Mouse (Mus musculus): ENCODE data around the gene Cyp4f18.
"Not testable (repeated sequence)": the region's sequence is repeated elsewhere in the genome, so short reads cannot be mapped to it uniquely, and the experiment has no call there.

Gene Cyp4f18

GRCm38 (mm10) chr8:72009473-72009872, at the start of gene Cyp4f18:
Gene Cyp4f18 (minus strand): TSS chr8:72009626.
- DNase-seq (ENCODE audit: low spot score) = no peak

GRCm38 (mm10) chr8:72057643-72058042, 48.2 kb upstream of the Cyp4f18 start:
- DNase-seq (ENCODE audit: low spot score) = not testable (repeated sequence)

DNA sequence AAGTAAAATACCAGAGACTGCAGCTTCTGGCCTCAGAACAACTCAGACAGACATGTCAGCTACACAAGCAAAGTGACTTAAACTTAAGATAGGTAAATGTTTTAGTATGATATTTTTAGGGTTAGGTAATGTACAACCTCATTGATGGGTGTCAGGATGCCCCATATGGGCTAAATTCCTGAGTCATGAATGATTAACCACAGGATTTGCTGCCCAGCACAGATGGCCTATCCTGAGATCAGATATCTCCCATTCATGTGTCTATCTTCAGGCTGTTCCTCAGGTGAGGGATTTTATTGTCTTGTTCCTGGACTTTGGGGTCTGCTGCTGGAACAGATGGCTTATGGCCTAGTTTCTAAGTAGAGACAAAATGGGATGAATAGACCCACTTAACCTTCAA, 45.2 kb upstream of the Cyp4f18 start:
- DNase-seq (ENCODE audit: low spot score) = not testable (repeated sequence)

DNA sequence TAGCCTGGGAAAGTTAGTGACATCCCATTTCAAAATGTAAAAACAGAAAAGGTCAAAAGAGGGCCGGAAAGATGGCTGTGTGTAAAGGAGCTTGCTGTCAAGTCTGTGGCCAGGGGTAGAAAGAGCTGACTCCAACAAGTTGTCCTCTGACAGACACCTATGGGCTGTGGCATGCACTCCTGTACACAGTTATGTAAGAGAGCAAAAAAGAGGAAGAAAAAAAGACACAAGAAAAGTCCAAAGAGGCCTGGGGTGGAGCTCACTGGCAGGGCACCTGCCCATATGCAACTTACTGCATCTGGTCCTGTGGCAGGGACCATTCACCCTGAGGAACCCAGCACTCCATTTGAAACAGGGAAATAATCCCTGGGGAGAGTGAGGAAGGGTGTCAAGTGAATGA, 33.1 kb upstream of the Cyp4f18 start:
- no peak for DNase-seq (ENCODE audit: low spot score)

- DNase-seq (ENCODE audit: low spot score) = not testable (repeated sequence)
Observed at GRCm38 (mm10) chr8:72040918-72041317, 31.5 kb upstream of the Cyp4f18 start, which contains the start of gene Olfr372. Gene Olfr372 (plus strand): TSS chr8:72041218.

- peak; percentile 56 for DNase-seq (ENCODE audit: low spot score)
Observed at GRCm38 (mm10) chr8:72032926-72033325, 23.5 kb upstream of the Cyp4f18 start.

GRCm38 (mm10) chr8:72024886-72025285, 15.5 kb upstream of the Cyp4f18 start:
- peak; percentile 24 for DNase-seq (ENCODE audit: low spot score)

DNA sequence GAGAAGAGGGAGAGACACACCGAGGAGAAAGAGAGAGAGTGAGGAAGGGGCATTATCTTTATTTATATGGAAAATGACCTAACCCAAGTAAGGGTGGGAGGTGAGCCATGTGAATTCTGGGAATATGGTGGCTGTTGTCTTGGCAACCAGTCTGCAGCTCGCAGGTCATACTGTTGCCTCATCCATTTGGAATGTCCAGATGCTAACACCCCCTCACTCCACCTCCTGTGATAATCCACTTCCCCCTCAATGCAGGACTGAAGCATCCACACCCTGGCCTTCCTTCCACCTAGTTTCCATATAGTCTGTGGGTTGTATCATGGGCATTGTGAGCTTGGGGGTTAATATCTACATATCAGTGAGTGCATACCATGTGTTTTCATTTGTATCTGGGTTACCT, 10.4 kb upstream of the Cyp4f18 start:
- DNase-seq (ENCODE audit: low spot score) = no peak

GRCm38 (mm10) chr8:72019022-72019421, 9.6 kb upstream of the Cyp4f18 start:
- not testable (repeated sequence) for DNase-seq (ENCODE audit: low spot score)

DNA sequence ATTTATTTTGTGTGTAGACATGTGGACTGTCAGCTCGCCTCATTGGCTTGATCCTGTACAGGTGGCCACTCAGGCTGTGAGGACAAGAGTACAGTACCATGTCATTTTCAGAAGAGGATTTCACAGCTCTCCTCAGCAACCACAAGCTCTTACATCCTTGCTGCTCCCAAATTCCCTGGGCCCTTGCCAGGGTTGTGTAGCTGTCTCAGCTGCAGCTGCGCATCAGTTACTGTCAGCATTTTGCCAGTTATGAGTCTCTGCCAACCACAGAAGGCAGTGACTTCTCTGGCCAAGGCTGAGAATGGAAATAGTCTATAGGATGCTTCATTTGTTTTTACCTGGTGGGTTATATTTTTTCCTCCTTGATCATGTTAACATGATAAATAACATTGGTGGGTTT, 8.7 kb upstream of the Cyp4f18 start:
- no peak for DNase-seq (ENCODE audit: low spot score)

- DNase-seq (ENCODE audit: low spot score) = not testable (repeated sequence)
Observed at GRCm38 (mm10) chr8:72017339-72017738, 7.9 kb upstream of the Cyp4f18 start.

DNA sequence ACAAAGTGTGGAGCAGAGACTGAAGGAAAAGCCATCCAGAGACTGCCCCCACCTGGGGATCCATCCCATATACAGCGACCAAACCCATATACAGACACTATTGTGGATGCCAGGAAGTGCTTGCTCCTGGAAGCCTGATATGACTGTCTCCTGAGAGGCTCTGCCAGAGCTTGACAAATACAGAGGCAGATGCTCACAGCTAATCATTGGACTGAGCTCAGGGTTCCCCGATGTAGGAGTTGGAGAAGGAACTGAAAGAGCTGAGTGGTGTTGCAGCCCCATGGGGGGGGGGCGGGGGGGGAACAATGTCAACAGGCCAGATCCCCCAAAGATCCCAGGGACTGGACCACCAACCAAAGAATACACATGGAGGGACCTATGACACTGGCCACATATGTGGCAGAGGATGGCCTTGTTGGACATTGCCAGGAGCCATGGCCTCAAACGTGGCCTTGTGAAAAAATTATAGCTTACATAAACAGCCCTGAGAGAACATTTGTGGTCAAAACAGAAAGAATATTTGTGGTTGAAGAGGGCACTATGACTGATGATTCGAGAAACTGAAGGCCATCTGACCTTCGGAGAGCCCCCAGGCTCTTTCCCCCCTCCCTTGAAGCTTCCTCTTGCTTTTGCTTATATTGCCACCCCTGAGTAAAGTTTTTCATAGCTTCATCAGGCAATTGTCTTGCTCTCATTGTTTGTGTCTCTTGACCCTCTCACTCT, 4.2 kb upstream of the Cyp4f18 start:
- DNase-seq (ENCODE audit: low spot score) = not testable (repeated sequence)

- peak; percentile 15 for DNase-seq (ENCODE audit: low spot score)
Observed at GRCm38 (mm10) chr8:72008134-72008641, 1.2 kb downstream of the Cyp4f18 start.

- no peak for DNase-seq (ENCODE audit: low spot score)
Observed at GRCm38 (mm10) chr8:72006763-72007162, 2.7 kb downstream of the Cyp4f18 start.

DNA sequence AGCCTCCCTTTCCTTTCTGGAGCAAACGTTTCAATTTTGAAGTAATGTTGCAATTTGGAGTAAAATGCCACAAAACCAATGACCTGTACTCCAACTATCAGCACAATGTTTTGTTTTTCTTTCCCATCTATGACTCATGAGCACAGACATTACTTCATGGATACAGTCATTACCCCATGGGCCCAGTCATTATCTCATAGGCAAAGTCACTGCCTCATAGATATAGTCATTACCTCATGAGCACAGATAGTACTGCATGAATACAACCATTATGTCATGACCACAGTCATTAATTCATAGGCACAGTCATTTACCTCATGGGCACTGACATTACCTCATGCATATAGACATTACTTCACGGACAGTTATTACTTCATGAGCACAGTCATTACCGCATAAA, 3.5 kb downstream of the Cyp4f18 start:
- no peak for DNase-seq (ENCODE audit: low spot score)

- DNase-seq (ENCODE audit: low spot score) = no peak
Observed at GRCm38 (mm10) chr8:72002942-72003341, 6.5 kb downstream of the Cyp4f18 start.

- DNase-seq (ENCODE audit: low spot score) = no peak
Observed at GRCm38 (mm10) chr8:72000223-72000622, 9.2 kb downstream of the Cyp4f18 start.

- no peak for DNase-seq (ENCODE audit: low spot score)
Observed at GRCm38 (mm10) chr8:71999434-71999833, 10.0 kb downstream of the Cyp4f18 start.

- no peak for DNase-seq (ENCODE audit: low spot score)
Observed at GRCm38 (mm10) chr8:71988867-71989599, 20.4 kb downstream of the Cyp4f18 start.

GRCm38 (mm10) chr8:71988110-71988866, 21.1 kb downstream of the Cyp4f18 start:
- DNase-seq (ENCODE audit: low spot score) = peak; percentile 31

DNA sequence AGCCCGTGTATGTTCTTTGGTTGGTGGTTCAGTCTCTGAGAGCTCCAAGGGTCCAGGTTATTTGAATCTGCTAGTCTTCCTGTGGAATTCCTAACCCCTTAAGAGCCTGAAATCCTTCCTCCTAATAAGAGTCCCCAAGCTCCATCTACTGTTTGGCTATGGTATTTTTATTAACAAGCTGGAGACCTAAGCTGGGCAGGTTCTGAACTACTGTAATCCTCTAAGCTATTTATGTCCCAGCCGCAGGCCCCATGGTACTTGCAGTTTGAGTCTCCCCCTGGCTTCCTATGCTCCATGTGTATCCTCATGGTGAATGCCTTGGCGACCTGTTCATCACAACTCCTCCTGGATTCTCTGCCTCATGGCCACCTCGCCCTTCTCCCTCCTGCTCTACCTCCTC, 24.8 kb downstream of the Cyp4f18 start:
- peak; percentile 5 for DNase-seq (ENCODE audit: low spot score)

- DNase-seq (ENCODE audit: low spot score) = no peak
Observed at GRCm38 (mm10) chr8:71981456-71981855, 28.0 kb downstream of the Cyp4f18 start.

All from layer of hippocampus, adult 9-10 months (tissue).